Mouse (Mus musculus): ENCODE results near the gene Slc25a42. TPM values are rescaled to one million over a fixed set of nuclear protein-coding genes. Genes with fewer than 3 reads are reported as not detected.

The Slc25a42 gene
- total and polyA plus RNA-seq, 3 experiments = 40.9 to 85.8 (median 49.3) TPM

Other genes starting within 250 kb of the Slc25a42 start
- 100 to 1,000 TPM; 102 to 116 TPM for gene Gatad2a, start 215.9 kb downstream of the Slc25a42 start, total RNA-seq (2021)
- 92.3 and 105 TPM in 2 replicates for gene Gatad2a, start 215.9 kb downstream of the Slc25a42 start, polyA plus RNA-seq (2012; rRNA removed)
- gene Mau2, start 169.6 kb downstream of the Slc25a42 start, total RNA-seq (2021) = 10 to 100 TPM; 51.1 to 53.3 TPM
- gene Mau2, start 169.6 kb downstream of the Slc25a42 start, polyA plus RNA-seq (2012; rRNA removed) = 98.2 and 114 TPM in 2 replicates
- 10 to 100 TPM; 28.7 to 32.8 TPM for gene Sugp1, start 169.5 kb downstream of the Slc25a42 start, total RNA-seq (2021)
- 6.6 and 7.5 TPM in 2 replicates for gene Sugp1, start 169.5 kb downstream of the Slc25a42 start, polyA plus RNA-seq (2012; rRNA removed)
- 1 to 10 TPM in 1 of 2 experiments, under 1 TPM in 1; 0.86 to 1.6 TPM for gene Tm6sf2, start 139.4 kb downstream of the Slc25a42 start, total RNA-seq (2021)
- 3.2 and 4.1 TPM in 2 replicates for gene Tm6sf2, start 139.4 kb downstream of the Slc25a42 start, polyA plus RNA-seq (2012; rRNA removed)
- under 1 TPM; 0.43 to 0.59 TPM for gene Hapln4, start 128.8 kb downstream of the Slc25a42 start, total RNA-seq (2021)
- gene Hapln4, start 128.8 kb downstream of the Slc25a42 start, polyA plus RNA-seq (2012; rRNA removed) = 0.20 and 0.33 TPM in 2 replicates
- under 1 TPM; 0.24 to 0.26 TPM for gene Ncan, start 91.4 kb downstream of the Slc25a42 start, total RNA-seq (2021)
- gene Ncan, start 91.4 kb downstream of the Slc25a42 start, polyA plus RNA-seq (2012; rRNA removed) = 0.89 and 1.3 TPM in 2 replicates
- gene Nr2c2ap, start 81.0 kb downstream of the Slc25a42 start, total RNA-seq (2021) = 10 to 100 TPM; 19.1 to 20.0 TPM
- gene Nr2c2ap, start 81.0 kb downstream of the Slc25a42 start, polyA plus RNA-seq (2012; rRNA removed) = 11.9 and 12.4 TPM in 2 replicates
- 10 to 100 TPM; 15.4 to 18.0 TPM for gene Rfxank, start 73.2 kb downstream of the Slc25a42 start, total RNA-seq (2021)
- gene Rfxank, start 73.2 kb downstream of the Slc25a42 start, polyA plus RNA-seq (2012; rRNA removed) = 13.6 and 16.6 TPM in 2 replicates
- gene Borcs8, start 72.8 kb downstream of the Slc25a42 start, total RNA-seq (2021) = 10 to 100 TPM; 57.1 to 57.8 TPM
- 70.4 and 84.8 TPM in 2 replicates for gene Borcs8, start 72.8 kb downstream of the Slc25a42 start, polyA plus RNA-seq (2012; rRNA removed)
- gene Mef2b, start 72.6 kb downstream of the Slc25a42 start, total RNA-seq (2021) = under 1 TPM; 0.45 to 0.63 TPM
- 1.5 and 2.2 TPM in 2 replicates for gene Mef2b, start 72.6 kb downstream of the Slc25a42 start, polyA plus RNA-seq (2012; rRNA removed)
- gene Tmem161a, start 39.9 kb downstream of the Slc25a42 start, total RNA-seq (2021) = 10 to 100 TPM; 66.5 to 74.0 TPM
- gene Tmem161a, start 39.9 kb downstream of the Slc25a42 start, polyA plus RNA-seq (2012; rRNA removed) = 277 and 300 TPM in 2 replicates
- 10 to 100 TPM; 31.8 to 31.9 TPM for gene Sugp2, start 21.9 kb upstream of the Slc25a42 start, total RNA-seq (2021)
- gene Sugp2, start 21.9 kb upstream of the Slc25a42 start, polyA plus RNA-seq (2012; rRNA removed) = 34.8 and 36.2 TPM in 2 replicates
- 10 to 100 TPM; 10.8 to 11.5 TPM for gene Armc6, start 22.2 kb upstream of the Slc25a42 start, total RNA-seq (2021)
- 17.4 and 21.2 TPM in 2 replicates for gene Armc6, start 22.2 kb upstream of the Slc25a42 start, polyA plus RNA-seq (2012; rRNA removed)
- 10 to 100 TPM; 16.0 to 21.8 TPM for gene Homer3, start 70.5 kb upstream of the Slc25a42 start, total RNA-seq (2021)
- gene Homer3, start 70.5 kb upstream of the Slc25a42 start, polyA plus RNA-seq (2012; rRNA removed) = 56.8 and 68.4 TPM in 2 replicates
- gene Ddx49, start 90.2 kb upstream of the Slc25a42 start, total RNA-seq (2021) = 10 to 100 TPM; 57.7 to 69.5 TPM
- gene Ddx49, start 90.2 kb upstream of the Slc25a42 start, polyA plus RNA-seq (2012; rRNA removed) = 53.3 and 62.5 TPM in 2 replicates
- gene Cope, start 90.2 kb upstream of the Slc25a42 start, total RNA-seq (2021) = 100 to 1,000 TPM; 203 to 233 TPM
- gene Cope, start 90.2 kb upstream of the Slc25a42 start, polyA plus RNA-seq (2012; rRNA removed) = 491 and 579 TPM in 2 replicates
- gene Cers1, start 103.5 kb upstream of the Slc25a42 start, total RNA-seq (2021) = 1 to 10 TPM; 2.5 to 3.8 TPM
- gene Cers1, start 103.5 kb upstream of the Slc25a42 start, polyA plus RNA-seq (2012; rRNA removed) = 4.9 and 5.2 TPM in 2 replicates
- gene Gdf1, start 117.5 kb upstream of the Slc25a42 start, total RNA-seq (2021) = under 1 TPM in 1 of 2 experiments, not detected in 1; 0.41 TPM
- gene Gdf1, start 117.5 kb upstream of the Slc25a42 start, polyA plus RNA-seq (2012; rRNA removed) = 7.9 and 9.8 TPM in 2 replicates
- 10 to 100 TPM; 60.0 to 60.5 TPM for gene Upf1, start 141.0 kb upstream of the Slc25a42 start, total RNA-seq (2021)
- 45.1 and 53.3 TPM in 2 replicates for gene Upf1, start 141.0 kb upstream of the Slc25a42 start, polyA plus RNA-seq (2012; rRNA removed)
- gene Comp, start 161.3 kb upstream of the Slc25a42 start, total RNA-seq (2021) = under 1 TPM; 0.14 to 0.35 TPM
- 0.38 and 0.44 TPM in 2 replicates for gene Comp, start 161.3 kb upstream of the Slc25a42 start, polyA plus RNA-seq (2012; rRNA removed)
- 10 to 100 TPM; 20.6 to 25.0 TPM for gene Crtc1, start 227.3 kb upstream of the Slc25a42 start, total RNA-seq (2021)
- gene Crtc1, start 227.3 kb upstream of the Slc25a42 start, polyA plus RNA-seq (2012; rRNA removed) = 48.5 and 50.5 TPM in 2 replicates